Mouse (Mus musculus): ENCODE data around the gene Klf6. TPM values are rescaled to one million over a fixed set of nuclear protein-coding genes. Genes with fewer than 3 reads are reported as not detected.

Gene Klf6
- 90.1 and 97.1 TPM in 2 replicates for polyA plus RNA-seq (2015; fragmentation: Nextera tagmentation; extraction: Ambion mirVana)

DNA sequence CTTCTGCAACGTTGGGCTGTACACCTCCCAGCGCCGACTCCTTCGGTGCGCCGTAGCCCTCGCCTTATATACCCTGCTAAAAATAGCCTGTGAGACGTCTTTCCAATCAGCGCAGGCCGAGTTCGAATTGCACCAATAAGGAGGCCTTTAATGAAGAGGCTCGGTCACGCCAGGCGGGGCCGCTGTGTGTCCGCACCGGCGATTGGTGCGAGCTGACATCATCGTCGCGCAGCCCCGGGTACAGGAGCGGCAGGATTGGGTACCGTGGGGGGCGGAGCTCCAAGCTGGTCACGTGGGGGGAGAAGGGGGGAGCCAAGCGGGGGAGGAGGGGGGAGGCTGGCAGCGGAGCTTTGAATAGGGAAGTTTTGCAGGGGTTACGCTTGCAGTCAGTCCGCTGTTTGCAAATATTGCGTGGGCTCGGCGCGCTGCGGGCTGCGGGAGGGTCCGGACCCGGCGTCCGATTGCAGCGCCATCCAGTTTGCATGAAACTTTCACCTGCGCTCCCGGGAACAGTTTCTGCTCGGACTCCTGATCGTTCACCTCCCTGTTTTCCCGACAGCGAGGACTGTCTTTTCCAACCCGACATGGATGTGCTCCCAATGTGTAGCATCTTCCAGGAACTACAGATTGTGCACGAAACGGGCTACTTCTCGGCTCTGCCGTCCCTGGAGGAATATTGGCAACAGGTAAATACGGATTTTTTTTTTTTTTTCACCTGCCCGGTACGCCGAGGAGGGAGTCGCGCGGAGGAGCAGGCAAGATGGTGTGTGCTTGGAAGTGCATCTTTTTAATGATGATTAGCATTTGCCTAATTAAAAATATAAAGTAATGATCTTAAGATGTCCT, at the start of gene Klf6:
Gene Klf6, plus strand, starts transcription at position 326 of the 846 bp plus-strand sequence.
- peak within 1 kb of the TSS; percentile 99 for H3K27ac ChIP-seq (replicated peaks)
- H3K4me2 ChIP-seq (replicated peaks), result peak within 1 kb of the TSS; percentile 66
- peak within 1 kb of the TSS; percentile 79 for H3K9ac ChIP-seq
- no peaks in the 10 kb centered on the region for H3K27me3 ChIP-seq
- ATAC-seq (ENCODE audit: insufficient number of reproducible peaks, low FRiP score, low TSS enrichment, low read depth), result peak; percentile 100
- no peaks in the 10 kb centered on the region for H3K9me3 ChIP-seq (replicated peaks)
- H3K4me3 ChIP-seq (replicated peaks), result peak within 1 kb of the TSS; percentile 60
- H3K36me3 ChIP-seq, result peaks cover 16% of the 10 kb centered on the region
- peaks cover 23% of the 10 kb centered on the region for H3K4me1 ChIP-seq
- 0% methylated on average over 57 of the region's 60 CpGs for WGBS

DNA sequence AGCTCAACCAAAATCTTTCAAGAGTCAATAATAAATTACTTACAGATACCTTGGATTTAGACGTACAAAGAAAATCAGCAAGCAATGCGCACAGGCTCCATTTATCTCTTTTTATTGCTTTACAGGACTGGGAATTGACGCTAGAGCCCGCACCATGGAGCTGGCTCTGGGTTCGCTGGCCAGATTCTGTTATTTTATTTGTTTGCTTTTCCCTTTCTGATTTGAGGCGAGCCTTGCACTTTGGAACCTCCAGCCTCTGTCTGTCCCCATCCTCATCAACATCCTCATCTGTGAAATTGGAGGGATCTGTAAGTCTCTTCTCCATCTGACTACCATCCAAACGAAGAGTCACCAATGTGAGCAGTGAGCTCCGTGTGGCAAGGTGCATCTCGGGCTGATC, 47.8 kb upstream of the Klf6 start:
- no peak overlapping the region for H3K9ac ChIP-seq
- ATAC-seq (ENCODE audit: insufficient number of reproducible peaks, low FRiP score, low TSS enrichment, low read depth), result no peak
- no peaks in the 10 kb centered on the region for H3K9me3 ChIP-seq (replicated peaks)
- 90% methylated on average over 9 of the region's 9 CpGs for WGBS
- H3K4me1 ChIP-seq, result no peaks in the 10 kb centered on the region
- no peaks in the 10 kb centered on the region for H3K36me3 ChIP-seq
- H3K27me3 ChIP-seq, result no peaks in the 10 kb centered on the region
- no peak overlapping the region for H3K27ac ChIP-seq (replicated peaks)
- no peak overlapping the region for H3K4me2 ChIP-seq (replicated peaks)
- H3K4me3 ChIP-seq (replicated peaks), result no peak overlapping the region

DNA sequence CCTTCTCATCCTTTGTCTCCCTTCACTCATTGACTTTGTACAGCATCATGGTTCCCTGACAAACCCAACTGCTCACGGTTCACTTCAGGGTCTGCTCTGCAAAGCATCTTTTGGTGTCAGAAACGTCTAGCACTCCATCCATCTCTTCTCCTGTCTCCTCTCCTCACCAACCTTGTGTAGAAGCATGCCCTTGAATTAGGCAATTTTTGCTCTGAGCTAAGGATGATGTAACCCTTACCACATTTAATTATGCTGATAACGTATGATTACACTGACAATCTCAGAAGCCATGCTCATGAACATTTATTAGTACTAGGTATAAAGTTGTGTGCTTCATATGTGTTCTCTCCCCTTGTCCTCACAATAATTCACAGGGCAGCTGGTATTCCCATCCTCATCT, 44.0 kb upstream of the Klf6 start:
- no peak overlapping the region for H3K27ac ChIP-seq (replicated peaks)
- H3K36me3 ChIP-seq, result no peaks in the 10 kb centered on the region
- ATAC-seq (ENCODE audit: insufficient number of reproducible peaks, low FRiP score, low TSS enrichment, low read depth), result no peak
- H3K9ac ChIP-seq, result no peak overlapping the region
- no peaks in the 10 kb centered on the region for H3K9me3 ChIP-seq (replicated peaks)
- WGBS, result 76% methylated on average over 3 of the region's 3 CpGs
- H3K4me2 ChIP-seq (replicated peaks), result no peak overlapping the region
- H3K27me3 ChIP-seq, result no peaks in the 10 kb centered on the region
- H3K4me3 ChIP-seq (replicated peaks), result no peak overlapping the region
- H3K4me1 ChIP-seq, result no peaks in the 10 kb centered on the region

DNA sequence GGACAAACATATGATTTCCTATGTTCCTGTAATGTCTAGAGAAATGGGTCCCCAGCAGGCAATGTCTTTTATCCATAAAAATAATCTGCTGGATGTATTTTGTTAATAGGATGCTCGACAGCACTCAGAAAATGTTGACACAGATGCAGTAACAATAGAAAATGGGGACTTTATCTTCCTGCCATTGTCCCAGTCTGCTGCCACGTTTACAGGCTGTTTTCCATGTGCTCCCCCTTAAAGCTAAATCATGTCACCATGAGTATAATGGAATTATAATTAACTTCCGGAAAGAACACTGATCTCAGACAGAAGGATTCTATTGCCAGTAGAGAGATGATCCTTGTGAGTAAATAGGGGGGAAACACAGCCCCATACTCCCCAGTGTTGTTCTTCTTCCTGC, 42.1 kb upstream of the Klf6 start:
- Histone ChIP-seq H3K4me3 (replicated peaks) (no peak overlapping the region), H3K9ac (no peak overlapping the region), H3K36me3 (no peaks in the 10 kb centered on the region), H3K27me3 (no peaks in the 10 kb centered on the region), H3K9me3 (replicated peaks) (no peaks in the 10 kb centered on the region), H3K4me1 (no peaks in the 10 kb centered on the region), H3K4me2 (replicated peaks) (no peak overlapping the region), H3K27ac (replicated peaks) (no peak overlapping the region)
- WGBS, result 47% methylated on average over 3 of the region's 3 CpGs
- no peak for ATAC-seq (ENCODE audit: insufficient number of reproducible peaks, low FRiP score, low TSS enrichment, low read depth)

DNA sequence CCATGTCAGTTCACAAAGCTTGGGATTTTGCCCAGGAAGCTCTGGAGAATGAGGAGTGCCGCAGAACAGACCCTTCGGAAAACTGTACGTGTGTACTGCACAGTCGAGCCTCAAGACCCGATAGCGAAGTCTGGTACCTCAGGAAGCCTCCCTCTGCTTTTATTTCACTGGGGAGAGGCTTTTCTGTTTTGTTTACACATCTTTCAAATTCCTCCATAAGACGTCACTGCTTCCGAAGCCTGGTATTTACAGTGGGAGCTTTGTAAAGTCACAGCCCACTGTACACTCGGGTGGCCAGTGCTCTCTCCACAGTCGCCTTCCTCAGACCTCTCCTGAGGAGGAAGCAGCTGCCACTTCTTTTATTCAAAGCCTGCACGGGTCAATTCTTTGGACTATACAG, 38.7 kb upstream of the Klf6 start:
- ATAC-seq (ENCODE audit: insufficient number of reproducible peaks, low FRiP score, low TSS enrichment, low read depth), result no peak
- WGBS, result 63% methylated on average over 11 of the region's 11 CpGs
- H3K9ac ChIP-seq, result no peak overlapping the region
- peaks cover 3% of the 10 kb centered on the region; the same call in 1 of the 2 replicates for H3K4me1 ChIP-seq
- H3K27me3 ChIP-seq, result no peaks in the 10 kb centered on the region
- no peak overlapping the region for H3K27ac ChIP-seq (replicated peaks)
- H3K9me3 ChIP-seq (replicated peaks), result no peaks in the 10 kb centered on the region
- H3K4me2 ChIP-seq (replicated peaks), result no peak overlapping the region
- H3K4me3 ChIP-seq (replicated peaks), result no peak overlapping the region
- no peaks in the 10 kb centered on the region for H3K36me3 ChIP-seq

DNA sequence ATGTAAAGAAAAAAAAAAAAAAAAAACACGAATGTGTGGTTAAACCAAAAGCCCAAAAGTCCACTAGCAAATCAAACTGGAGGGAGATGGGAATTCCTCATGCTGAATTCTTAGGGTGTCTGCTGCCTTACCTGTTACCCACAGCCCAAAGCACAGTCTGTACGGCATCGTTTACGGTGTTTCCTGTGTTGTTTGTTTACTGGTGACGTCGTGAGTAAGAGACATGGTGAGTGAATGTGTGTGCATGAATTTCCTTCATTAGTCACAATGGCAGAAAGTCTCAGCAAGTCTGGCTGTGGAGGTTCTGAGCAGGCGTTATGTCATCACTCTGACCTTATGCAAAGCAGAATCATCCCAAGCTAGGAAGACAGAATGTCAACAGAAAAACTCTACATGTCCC, 38.1 kb upstream of the Klf6 start:
- H3K36me3 ChIP-seq, result no peaks in the 10 kb centered on the region
- no peak overlapping the region for H3K4me3 ChIP-seq (replicated peaks)
- WGBS, result 74% methylated on average over 7 of the region's 7 CpGs
- H3K4me2 ChIP-seq (replicated peaks), result no peak overlapping the region
- H3K27ac ChIP-seq (replicated peaks), result no peak overlapping the region
- no peak for ATAC-seq (ENCODE audit: insufficient number of reproducible peaks, low FRiP score, low TSS enrichment, low read depth)
- peaks cover 3% of the 10 kb centered on the region; the same call in 1 of the 2 replicates for H3K4me1 ChIP-seq
- no peaks in the 10 kb centered on the region for H3K9me3 ChIP-seq (replicated peaks)
- no peak overlapping the region for H3K9ac ChIP-seq
- no peaks in the 10 kb centered on the region for H3K27me3 ChIP-seq

DNA sequence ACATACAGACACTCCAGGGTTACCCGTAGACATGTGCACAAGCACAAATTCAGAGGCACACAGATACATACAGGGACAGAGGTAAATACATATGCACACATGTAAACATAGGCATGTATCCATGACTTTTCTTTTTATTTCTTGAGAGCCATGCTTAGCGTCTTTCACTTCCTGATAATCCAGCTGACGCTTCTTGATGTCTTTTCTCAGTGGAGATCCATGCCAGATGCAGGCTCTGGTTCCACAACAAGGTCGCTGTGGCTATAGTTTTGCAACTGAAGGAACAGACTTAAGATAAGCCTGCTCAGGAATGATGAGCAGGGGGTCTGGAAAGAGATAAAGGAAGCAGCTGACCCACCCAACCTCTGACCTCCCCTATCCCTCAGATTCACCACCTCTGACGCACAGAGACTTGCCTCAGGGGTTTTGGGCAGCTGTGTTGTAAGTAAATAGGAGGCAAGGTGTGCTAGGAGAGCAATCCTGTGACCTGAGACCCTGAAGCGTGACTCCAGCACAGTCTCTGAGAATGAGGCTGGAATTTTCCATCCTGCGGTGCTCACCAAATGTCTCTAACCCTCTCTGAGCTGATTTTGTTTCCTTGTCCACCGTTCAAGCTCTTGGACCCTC, 37.0 kb upstream of the Klf6 start:
- Histone ChIP-seq H3K9me3 (replicated peaks) (no peaks in the 10 kb centered on the region), H3K27ac (replicated peaks) (no peak overlapping the region), H3K4me1 (peaks cover 3% of the 10 kb centered on the region; the same call in 1 of the 2 replicates), H3K4me3 (replicated peaks) (no peak overlapping the region), H3K9ac (no peak overlapping the region), H3K36me3 (no peaks in the 10 kb centered on the region), H3K4me2 (replicated peaks) (no peak overlapping the region), H3K27me3 (no peaks in the 10 kb centered on the region)
- WGBS, result 60% methylated on average over 8 of the region's 8 CpGs
- no peak for ATAC-seq (ENCODE audit: insufficient number of reproducible peaks, low FRiP score, low TSS enrichment, low read depth)

DNA sequence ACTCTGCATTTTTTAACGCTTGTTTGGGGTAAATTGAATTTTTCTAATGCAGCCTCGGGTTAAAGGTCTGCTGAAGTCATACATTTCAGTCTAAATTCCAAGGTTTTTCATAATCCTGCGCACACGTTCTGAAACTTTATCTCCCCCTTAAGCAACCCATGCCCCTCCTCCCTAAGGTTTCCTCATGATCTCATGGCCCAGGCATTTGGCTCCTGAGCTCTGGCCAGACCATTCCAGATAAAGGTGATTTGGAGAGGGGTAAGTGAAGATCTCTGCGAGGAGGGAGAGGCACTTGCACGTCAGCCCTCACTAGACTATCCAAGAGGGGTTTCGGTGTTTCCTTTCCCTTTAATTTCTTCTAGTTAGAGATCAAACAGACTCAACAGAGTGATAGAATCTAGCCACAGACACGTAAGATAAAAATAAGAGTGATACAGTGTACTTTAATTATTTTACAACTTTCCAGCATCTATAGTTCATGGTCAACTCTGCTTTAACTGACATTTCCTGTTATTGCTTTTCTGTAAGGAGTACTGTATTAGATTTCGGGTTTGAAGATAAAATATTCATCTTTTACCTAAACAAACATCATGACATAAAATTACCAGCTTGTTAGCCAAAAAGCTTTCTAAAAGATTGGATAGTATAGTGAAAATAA, 35.0 kb upstream of the Klf6 start:
- Histone ChIP-seq H3K4me2 (replicated peaks) (no peak overlapping the region), H3K27ac (replicated peaks) (no peak overlapping the region), H3K9me3 (replicated peaks) (no peaks in the 10 kb centered on the region), H3K4me1 (peaks cover 3% of the 10 kb centered on the region; the same call in 1 of the 2 replicates), H3K27me3 (no peaks in the 10 kb centered on the region), H3K36me3 (no peaks in the 10 kb centered on the region), H3K4me3 (replicated peaks) (no peak overlapping the region), H3K9ac (no peak overlapping the region)
- 26% methylated on average over 9 of the region's 9 CpGs for WGBS
- ATAC-seq (ENCODE audit: insufficient number of reproducible peaks, low FRiP score, low TSS enrichment, low read depth), result no peak

DNA sequence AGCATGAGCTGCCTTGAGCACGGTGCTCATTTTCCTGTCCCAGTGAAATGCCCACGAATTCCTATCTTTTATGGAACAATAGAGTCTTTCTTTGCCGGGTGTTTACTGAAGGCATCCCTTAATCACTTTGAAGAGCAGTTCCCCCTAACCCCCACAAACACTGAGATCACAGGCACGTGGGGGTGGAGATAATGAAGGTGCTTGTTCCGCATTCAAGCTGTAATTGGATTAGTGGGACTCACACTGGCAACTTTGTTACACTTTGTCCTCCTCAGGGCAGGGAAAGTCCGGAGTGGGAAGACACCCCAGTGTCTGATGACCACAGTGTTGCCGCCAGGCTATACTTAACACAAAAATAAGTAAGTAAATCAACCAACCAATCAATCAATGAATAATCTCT, 29.3 kb upstream of the Klf6 start:
- no peaks in the 10 kb centered on the region for H3K9me3 ChIP-seq (replicated peaks)
- H3K4me1 ChIP-seq, result no peaks in the 10 kb centered on the region
- no peak overlapping the region for H3K27ac ChIP-seq (replicated peaks)
- no peak overlapping the region for H3K4me2 ChIP-seq (replicated peaks)
- WGBS, result 14% methylated on average over 7 of the region's 7 CpGs
- no peaks in the 10 kb centered on the region for H3K27me3 ChIP-seq
- no peak overlapping the region for H3K9ac ChIP-seq
- no peaks in the 10 kb centered on the region for H3K36me3 ChIP-seq
- ATAC-seq (ENCODE audit: insufficient number of reproducible peaks, low FRiP score, low TSS enrichment, low read depth), result no peak
- no peak overlapping the region for H3K4me3 ChIP-seq (replicated peaks)

DNA sequence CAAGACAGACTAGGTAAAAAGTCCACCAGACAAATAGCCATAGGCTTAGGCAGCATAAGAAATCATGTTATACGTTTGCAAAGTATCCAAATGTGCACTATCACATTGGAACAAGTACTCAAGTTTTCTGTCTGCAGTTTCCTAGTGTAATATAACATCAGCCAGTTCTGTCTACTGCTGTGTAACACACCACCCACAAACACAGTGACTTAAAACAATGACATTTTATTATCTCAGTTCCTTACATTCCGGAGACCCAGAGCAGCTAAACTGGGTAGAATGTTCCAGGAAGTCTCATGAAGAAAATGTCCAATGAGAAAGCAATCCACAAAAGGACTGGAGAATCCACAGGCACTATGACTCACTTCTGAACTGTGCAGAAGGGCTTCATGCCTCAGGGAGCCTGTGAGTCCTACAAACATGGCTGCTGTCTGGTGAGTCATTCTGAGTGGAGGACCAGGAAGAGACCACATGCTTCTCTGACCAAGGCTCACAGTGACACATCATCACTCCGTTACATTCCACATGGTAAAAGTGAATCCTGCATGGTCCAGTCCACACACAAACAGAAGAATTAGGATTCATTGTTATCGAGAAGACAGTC, 24.0 kb upstream of the Klf6 start:
- H3K4me1 ChIP-seq, result no peaks in the 10 kb centered on the region
- no peaks in the 10 kb centered on the region for H3K36me3 ChIP-seq
- H3K27me3 ChIP-seq, result no peaks in the 10 kb centered on the region
- no peak overlapping the region for H3K4me2 ChIP-seq (replicated peaks)
- H3K27ac ChIP-seq (replicated peaks), result no peak overlapping the region
- WGBS, result 86% methylated on average over 4 of the region's 4 CpGs
- no peaks in the 10 kb centered on the region for H3K9me3 ChIP-seq (replicated peaks)
- H3K4me3 ChIP-seq (replicated peaks), result no peak overlapping the region
- ATAC-seq (ENCODE audit: insufficient number of reproducible peaks, low FRiP score, low TSS enrichment, low read depth), result no peak
- no peak overlapping the region for H3K9ac ChIP-seq

DNA sequence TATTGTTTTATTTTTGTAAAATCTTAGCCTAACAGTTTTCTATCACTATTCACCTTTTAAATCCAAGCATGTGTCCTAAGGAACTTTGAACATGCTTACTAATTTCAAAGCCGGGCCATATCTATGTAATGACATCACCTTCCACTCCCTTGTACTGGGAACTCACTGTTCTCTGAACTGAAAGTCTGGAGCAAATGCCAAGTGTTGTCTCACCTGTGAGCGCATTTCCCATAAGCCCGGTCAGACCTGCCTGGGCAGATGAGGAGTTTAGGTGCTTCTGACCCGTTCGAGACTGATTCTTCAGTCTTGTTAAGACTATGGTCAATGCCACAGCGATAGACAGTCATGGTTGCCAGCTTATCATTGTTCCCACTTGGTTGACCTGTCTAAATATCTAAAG, 19.9 kb upstream of the Klf6 start:
- Histone ChIP-seq H3K4me3 (replicated peaks) (no peak overlapping the region), H3K4me2 (replicated peaks) (no peak overlapping the region), H3K36me3 (no peaks in the 10 kb centered on the region), H3K27ac (replicated peaks) (no peak overlapping the region), H3K4me1 (no peaks in the 10 kb centered on the region), H3K9ac (no peak overlapping the region), H3K27me3 (no peaks in the 10 kb centered on the region), H3K9me3 (replicated peaks) (no peaks in the 10 kb centered on the region)
- ATAC-seq (ENCODE audit: insufficient number of reproducible peaks, low FRiP score, low TSS enrichment, low read depth), result no peak
- 78% methylated on average over 6 of the region's 6 CpGs for WGBS

All from embryonic facial prominence, embryonic 15.5 days (tissue).